Mouse (Mus musculus): ENCODE measurements at regions not wholly inside any gene's neighbourhood (a gene's known extent, or its start where the extent isn't known, plus 50 kb on each side); places are given as distances from the start of the nearest gene placed in this dataset.

GRCm38 (mm10) chr16:31608964-31609363 lies 54.3 kb upstream of the Dlg1 start:
- no peak for TF ChIP-seq CTCF (IDR thresholded peaks at IDR 0.05; ENCODE audit: borderline replicate concordance, control insufficient read depth, extremely low read depth, insufficient read depth, low read length, poor library complexity)
- no peak for TF ChIP-seq POLR2A (IDR thresholded peaks at IDR 0.05; ENCODE audit: control insufficient read depth, extremely low read depth, insufficient read depth, low read length, poor library complexity)
